Mouse (Mus musculus) stomach, postnatal 0 days (tissue): ENCODE results near the gene Dlgap1. TPM values are rescaled to one million over a fixed set of nuclear protein-coding genes. Genes with fewer than 3 reads are reported as not detected.

ENCODE experiments used
- ATAC-seq: fragments of 200-750 bp; cut with Nextera tagmentation; 2 replicates; pipeline ENCODE4 v1.8.0; 2017; ENCODE audit not compliant: low FRiP score, low TSS enrichment
- DNase-seq: peaks from one replicate; pipeline ENCODE4 v3.0.0-alpha.2; 2016; ENCODE audit warnings: low spot score
- H3K27ac ChIP-seq: fragments of 300-500 bp; sonication (generic); replicated peaks from 2 replicates; pipeline ENCODE4 v1.5.1; 2014; ENCODE audit warnings: mild to moderate bottlenecking, control low read depth
- H3K27me3 ChIP-seq: fragments of 300-500 bp; sonication (generic); 2 replicates; pipeline ENCODE4 v1.6.1; 2014; ENCODE audit warnings: low read length; ENCODE audit not compliant: control insufficient read depth, insufficient read depth
- H3K36me3 ChIP-seq: fragments of 300-500 bp; sonication (generic); 2 replicates; pipeline ENCODE4 v1.6.1; 2014; ENCODE audit warnings: low read length, mixed read lengths; ENCODE audit not compliant: control insufficient read depth, insufficient read depth
- H3K4me1 ChIP-seq: fragments of 300-500 bp; sonication (generic); replicated peaks from 2 replicates; pipeline ENCODE4 v1.6.1; 2014; ENCODE audit warnings: antibody characterized with exemption; ENCODE audit not compliant: control insufficient read depth, insufficient read depth
- H3K4me2 ChIP-seq: fragments of 300-500 bp; sonication (generic); replicated peaks from 2 replicates; pipeline ENCODE4 v1.6.1; 2014; ENCODE audit warnings: low read depth, mild to moderate bottlenecking, control low read depth, moderate library complexity
- H3K4me3 ChIP-seq: fragments of 300-500 bp; sonication (generic); 2 replicates; pipeline ENCODE4 v1.5.1; 2014; ENCODE audit warnings: low read depth, low read length, control low read depth
- H3K9ac ChIP-seq: fragments of 300-500 bp; sonication (generic); 2 replicates; pipeline ENCODE4 v1.6.1; 2014; ENCODE audit warnings: mild to moderate bottlenecking, low read length, control low read depth, mixed read lengths
- H3K9me3 ChIP-seq: fragments of 300-500 bp; sonication (generic); 2 replicates; pipeline ENCODE4 v1.6.1; 2016; ENCODE audit warnings: low read length; ENCODE audit not compliant: control insufficient read depth
- CTCF ChIP-seq: IDR thresholded peaks from 2 replicates; pipeline ENCODE4 v1.5.1; 2016; ENCODE audit warnings: antibody characterized with exemption, low read depth, mild to moderate bottlenecking, moderate library complexity
- EP300 ChIP-seq: optimal IDR thresholded peaks from 2 replicates; pipeline ENCODE3; 2016; ENCODE audit warnings: antibody characterized with exemption
- WGBS: fragments of 180-500 bp; shearing (Covaris S2); extraction: QIAGEN DNeasy Blood & Tissue Kit; methylation state at CpG from one replicate; pipeline ENCODE4 v1.1.7; 2014; 5-methylcytosine and 5-hydroxymethylcytosine counted together
- polyA plus RNA-seq: library from polyadenylated mRNA; unstranded; fragments of >200 nt; fragmentation: Nextera tagmentation; extraction: Ambion mirVana; gene quantifications from 2 replicates; pipeline ENCODE4 v1.2.1, GENCODE M21; 2015

The Dlgap1 gene
- polyA plus RNA-seq, 1 experiment from 2014 or later, result 1.6 TPM

DNA sequence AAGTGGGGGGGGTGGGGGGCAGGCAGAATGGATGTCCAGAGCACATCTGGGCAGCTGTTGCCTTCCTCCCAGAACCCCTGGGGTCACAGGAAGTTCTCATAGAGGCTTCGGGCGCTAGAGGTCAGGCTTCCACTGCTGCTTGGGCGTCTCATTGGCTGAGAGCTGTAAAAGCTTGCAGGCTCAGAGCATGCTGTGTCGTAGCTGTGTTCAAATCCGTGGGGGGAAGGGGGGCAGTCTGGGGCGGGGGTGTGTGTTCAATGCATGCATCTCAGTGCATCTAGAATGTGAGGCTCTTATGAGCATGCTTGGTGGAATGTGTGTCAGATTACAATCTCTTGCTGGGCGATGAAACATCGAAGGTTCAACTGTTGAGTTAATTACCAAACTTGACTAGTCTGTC lies 751.9 kb downstream of the Dlgap1 start:
- WGBS, result 23% methylated on average over 8 of the region's 8 CpGs
- TF ChIP-seq EP300, result no peak
- peak; percentile 60 for TF ChIP-seq CTCF
- peak; percentile 21 for DNase-seq
- no peak overlapping the region for H3K27ac ChIP-seq
- no peak overlapping the region for H3K9ac ChIP-seq
- no peaks in the 10 kb centered on the region for H3K9me3 ChIP-seq
- H3K4me1 ChIP-seq, result no peaks in the 10 kb centered on the region
- ATAC-seq, result peak; percentile 53; the same call in 1 of the 2 replicates
- H3K27me3 ChIP-seq, result no peaks in the 10 kb centered on the region
- H3K4me3 ChIP-seq, result no peak overlapping the region
- H3K4me2 ChIP-seq, result no peak overlapping the region
- no peaks in the 10 kb centered on the region for H3K36me3 ChIP-seq

DNA sequence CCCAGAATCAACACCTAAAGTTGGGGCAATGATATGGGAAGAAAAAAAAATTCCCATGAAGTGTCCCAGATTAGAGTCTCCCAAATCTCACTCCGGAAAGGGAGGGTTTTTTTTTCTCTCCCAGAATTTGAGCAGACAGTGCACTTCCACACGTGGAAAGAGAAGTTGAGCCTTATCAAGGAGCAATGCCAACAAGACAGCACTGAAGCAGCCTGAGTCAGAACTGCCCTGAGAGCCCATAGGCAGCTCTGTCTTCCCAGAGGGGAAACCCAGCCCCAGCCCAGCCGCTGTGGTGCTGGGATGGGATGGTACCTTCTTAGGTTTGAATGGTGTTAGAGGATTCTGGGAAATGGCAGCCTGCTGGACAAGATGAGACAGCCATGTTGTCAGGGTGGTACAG lies 753.3 kb downstream of the Dlgap1 start:
- no peak for TF ChIP-seq EP300
- no peak for TF ChIP-seq CTCF
- DNase-seq (no peak), ATAC-seq (no peak)
- H3K4me1 ChIP-seq, result no peaks in the 10 kb centered on the region
- WGBS, result 63% methylated on average over 3 of the region's 3 CpGs
- no peaks in the 10 kb centered on the region for H3K27me3 ChIP-seq
- H3K4me2 ChIP-seq, result no peak overlapping the region
- H3K9ac ChIP-seq, result no peak overlapping the region
- no peak overlapping the region for H3K27ac ChIP-seq
- no peaks in the 10 kb centered on the region for H3K36me3 ChIP-seq
- no peak overlapping the region for H3K4me3 ChIP-seq
- H3K9me3 ChIP-seq, result no peaks in the 10 kb centered on the region

DNA sequence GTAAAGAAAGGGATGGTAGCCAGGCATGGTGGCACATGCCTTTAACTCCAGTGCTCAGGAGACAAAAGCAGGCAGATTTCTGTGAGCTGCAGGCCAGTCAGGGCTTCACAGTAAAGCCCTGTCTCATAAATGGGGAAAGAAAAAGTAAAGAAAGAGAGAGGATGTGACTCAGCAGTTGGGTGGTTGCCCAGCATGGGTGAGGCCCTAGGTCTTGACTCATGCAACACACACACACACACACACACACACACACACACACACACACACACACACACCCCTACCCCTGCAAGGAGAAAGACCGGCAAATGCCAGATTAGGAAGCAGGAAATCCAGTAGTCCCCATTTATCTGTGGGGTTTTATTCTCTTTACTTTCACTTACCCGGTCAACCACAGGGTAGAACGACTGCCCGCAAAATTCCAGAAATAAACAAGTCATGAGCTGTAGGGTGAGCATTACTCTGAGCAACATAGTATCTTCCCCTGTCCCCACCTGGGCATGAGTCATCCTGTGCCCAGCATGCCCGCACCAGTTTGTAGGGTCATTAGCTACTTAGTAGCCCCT lies 759.9 kb downstream of the Dlgap1 start:
- ATAC-seq (peak; percentile 93), DNase-seq (peak; percentile 94)
- H3K27ac ChIP-seq, result peak overlapping the region; percentile 87
- peak; percentile 54 for TF ChIP-seq EP300
- peak; percentile 1; the same call in 1 of the 2 replicates for TF ChIP-seq CTCF
- 25% methylated on average over 5 of the region's 5 CpGs for WGBS
- H3K9ac ChIP-seq, result no peak overlapping the region
- H3K36me3 ChIP-seq, result no peaks in the 10 kb centered on the region
- H3K4me2 ChIP-seq, result peak overlapping the region; percentile 34; the same call in 1 of the 2 replicates
- H3K9me3 ChIP-seq, result no peaks in the 10 kb centered on the region
- no peak overlapping the region for H3K4me3 ChIP-seq
- no peaks in the 10 kb centered on the region for H3K27me3 ChIP-seq
- H3K4me1 ChIP-seq, result no peaks in the 10 kb centered on the region

DNA sequence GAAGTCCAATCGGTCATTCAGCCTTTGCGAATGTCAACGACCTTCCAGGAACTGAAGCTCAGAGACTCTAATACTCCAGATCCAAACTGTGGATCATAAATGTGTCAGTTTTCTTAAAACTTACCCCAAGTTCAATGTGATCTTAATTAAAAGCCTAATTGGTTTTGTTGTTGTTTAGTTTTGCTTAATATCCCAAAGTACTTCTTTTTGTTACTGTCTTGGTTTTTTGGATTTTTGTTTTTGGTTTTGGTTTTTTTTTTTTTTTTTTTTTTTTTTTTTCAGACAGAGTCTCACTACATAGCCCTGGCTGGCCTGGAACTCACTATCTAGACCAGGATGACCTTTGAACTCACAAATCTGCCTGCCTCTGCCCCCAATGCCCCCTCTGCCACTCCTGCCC lies 765.9 kb downstream of the Dlgap1 start:
- no peak for ATAC-seq
- 86% methylated on average over 3 of the region's 3 CpGs for WGBS

DNA sequence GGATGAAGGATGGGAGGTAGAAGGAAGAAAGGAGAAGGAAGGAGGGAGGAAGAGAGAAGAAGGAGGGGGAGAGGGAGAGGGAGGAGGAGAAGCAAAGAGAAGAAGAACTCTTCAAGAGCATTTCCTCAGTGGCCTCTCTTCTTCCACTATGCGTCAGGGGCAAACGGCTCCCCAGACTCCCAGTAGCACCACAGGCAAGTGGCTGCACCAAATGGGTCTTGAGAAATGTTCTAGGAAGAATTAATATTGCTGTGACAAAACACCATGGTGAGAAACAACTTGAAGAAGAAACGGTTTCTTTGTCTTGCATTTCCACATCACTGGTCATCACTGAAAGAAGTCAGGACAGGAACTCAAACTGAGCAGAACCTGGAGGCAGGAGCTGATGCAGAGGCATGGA lies 766.5 kb downstream of the Dlgap1 start:
- TF ChIP-seq CTCF (no peak), EP300 (no peak)
- no peaks in the 10 kb centered on the region; the same call in 1 of the 2 replicates for H3K4me1 ChIP-seq
- no peaks in the 10 kb centered on the region for H3K27me3 ChIP-seq
- H3K9me3 ChIP-seq, result no peaks in the 10 kb centered on the region
- DNase-seq (no peak), ATAC-seq (no peak)
- H3K27ac ChIP-seq, result no peak overlapping the region
- WGBS, result 86% methylated on average over 3 of the region's 3 CpGs
- no peak overlapping the region for H3K9ac ChIP-seq
- H3K4me2 ChIP-seq, result no peak overlapping the region
- H3K36me3 ChIP-seq, result no peaks in the 10 kb centered on the region
- H3K4me3 ChIP-seq, result no peak overlapping the region

More for the DNA sequence above, 765.9 kb downstream of the Dlgap1 start:
- DNase-seq, result no peak
- H3K27me3 ChIP-seq, result no peaks in the 10 kb centered on the region
- H3K9me3 ChIP-seq, result no peaks in the 10 kb centered on the region
- H3K36me3 ChIP-seq, result no peaks in the 10 kb centered on the region
- no peak overlapping the region for H3K4me2 ChIP-seq
- no peak overlapping the region for H3K27ac ChIP-seq
- H3K4me1 ChIP-seq, result no peaks in the 10 kb centered on the region; the same call in 1 of the 2 replicates
- no peak for TF ChIP-seq EP300
- no peak for TF ChIP-seq CTCF
- no peak overlapping the region for H3K4me3 ChIP-seq
- no peak overlapping the region for H3K9ac ChIP-seq

DNA sequence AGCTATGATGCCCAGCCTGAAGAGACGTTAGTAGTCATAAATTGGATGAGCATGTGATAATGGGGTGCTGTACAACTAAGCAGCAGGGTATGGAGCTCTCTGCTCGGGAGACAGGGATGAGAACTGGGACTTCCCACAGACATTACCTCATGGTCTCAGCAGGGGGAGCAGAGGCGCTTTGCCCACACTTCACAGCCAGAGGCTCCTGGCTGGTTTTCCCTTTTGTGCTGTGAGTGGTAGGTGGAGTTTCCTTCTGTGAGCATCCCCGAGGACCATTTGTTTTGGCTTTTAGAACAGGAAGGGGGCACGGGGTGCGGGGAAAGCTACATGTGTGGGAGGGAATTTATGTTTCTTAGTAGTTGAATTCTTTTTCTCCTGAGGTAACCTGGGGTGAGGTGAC lies 768.6 kb downstream of the Dlgap1 start:
- no peak overlapping the region for H3K9ac ChIP-seq
- peak; percentile 57 for ATAC-seq
- H3K9me3 ChIP-seq, result no peaks in the 10 kb centered on the region
- peak overlapping the region; percentile 89 for H3K27ac ChIP-seq
- TF ChIP-seq EP300 (no peak), CTCF (peak; percentile 78)
- H3K4me3 ChIP-seq, result 0 out of 2 replicates have a peak overlapping the region, but pooled peaks have one; percentile 2
- no peaks in the 10 kb centered on the region; the same call in 1 of the 2 replicates for H3K4me1 ChIP-seq
- peak; percentile 78 for DNase-seq
- no peaks in the 10 kb centered on the region for H3K36me3 ChIP-seq
- WGBS, result 4% methylated on average over 6 of the region's 6 CpGs
- H3K27me3 ChIP-seq, result no peaks in the 10 kb centered on the region
- H3K4me2 ChIP-seq, result peak overlapping the region; percentile 58
